Mouse (Mus musculus): ENCODE data around the gene Mapre3. TPM values are rescaled to one million over a fixed set of nuclear protein-coding genes. Genes with fewer than 3 reads are reported as not detected.

The Mapre3 gene
- polyA plus RNA-seq, 1 experiment from 2014 or later = 18.5 TPM

- H3K9me3 ChIP-seq (ENCODE audit: control insufficient read depth, low read length) = no peaks in the 10 kb centered on the region
- H3K36me3 ChIP-seq (ENCODE audit: control insufficient read depth, insufficient read depth, low read length) = no peaks in the 10 kb centered on the region
- WGBS = 53% methylated on average over 8 of the region's 8 CpGs
- H3K4me3 ChIP-seq (ENCODE audit: low read depth, low read length) = no peak overlapping the region
- no peak overlapping the region for H3K27ac ChIP-seq (ENCODE audit: low read depth)
- ATAC-seq (replicated peaks; ENCODE audit: low FRiP score, low TSS enrichment, low read depth) (no peak), DNase-seq (ENCODE audit: low spot score) (no peak)
- no peak overlapping the region for H3K4me2 ChIP-seq (ENCODE audit: low read length)
- no peaks in the 10 kb centered on the region for H3K27me3 ChIP-seq (replicated peaks; ENCODE audit: control insufficient read depth, insufficient read depth, low read length)
- no peak overlapping the region for H3K9ac ChIP-seq (ENCODE audit: low read length)
- H3K4me1 ChIP-seq (replicated peaks; ENCODE audit: control insufficient read depth, insufficient read depth, low read length) = peaks cover 8% of the 10 kb centered on the region
Observed at GRCm38 (mm10) chr5:30816261-30816791, 1.9 kb downstream of the Mapre3 start.

GRCm38 (mm10) chr5:30818758-30819309 is 4.4 kb downstream of the Mapre3 start:
- Histone ChIP-seq H3K9me3 (ENCODE audit: control insufficient read depth, low read length) (no peaks in the 10 kb centered on the region), H3K36me3 (ENCODE audit: control insufficient read depth, insufficient read depth, low read length) (no peaks in the 10 kb centered on the region), H3K4me1 (replicated peaks; ENCODE audit: control insufficient read depth, insufficient read depth, low read length) (peaks cover 8% of the 10 kb centered on the region), H3K27ac (ENCODE audit: low read depth) (no peak overlapping the region), H3K4me2 (ENCODE audit: low read length) (no peak overlapping the region), H3K27me3 (replicated peaks; ENCODE audit: control insufficient read depth, insufficient read depth, low read length) (no peaks in the 10 kb centered on the region), H3K9ac (ENCODE audit: low read length) (no peak overlapping the region), H3K4me3 (ENCODE audit: low read depth, low read length) (no peak overlapping the region)
- no peak for ATAC-seq (replicated peaks; ENCODE audit: low FRiP score, low TSS enrichment, low read depth)
- DNase-seq (ENCODE audit: low spot score) = no peak
- WGBS = 91% methylated on average over 8 of the region's 8 CpGs

- Histone ChIP-seq H3K9ac (ENCODE audit: low read length) (no peak overlapping the region), H3K27me3 (replicated peaks; ENCODE audit: control insufficient read depth, insufficient read depth, low read length) (no peaks in the 10 kb centered on the region), H3K4me1 (replicated peaks; ENCODE audit: control insufficient read depth, insufficient read depth, low read length) (no peaks in the 10 kb centered on the region), H3K4me3 (ENCODE audit: low read depth, low read length) (no peak overlapping the region), H3K36me3 (ENCODE audit: control insufficient read depth, insufficient read depth, low read length) (no peaks in the 10 kb centered on the region), H3K27ac (ENCODE audit: low read depth) (no peak overlapping the region), H3K9me3 (ENCODE audit: control insufficient read depth, low read length) (no peaks in the 10 kb centered on the region), H3K4me2 (ENCODE audit: low read length) (no peak overlapping the region)
- ATAC-seq (replicated peaks; ENCODE audit: low FRiP score, low TSS enrichment, low read depth) (no peak), DNase-seq (ENCODE audit: low spot score) (no peak)
- 82% methylated on average over 5 of the region's 5 CpGs for WGBS
Observed at GRCm38 (mm10) chr5:30822689-30823088, 8.2 kb downstream of the Mapre3 start.

GRCm38 (mm10) chr5:30823091-30823490 is 8.7 kb downstream of the Mapre3 start:
- Histone ChIP-seq H3K27me3 (replicated peaks; ENCODE audit: control insufficient read depth, insufficient read depth, low read length) (no peaks in the 10 kb centered on the region), H3K36me3 (ENCODE audit: control insufficient read depth, insufficient read depth, low read length) (no peaks in the 10 kb centered on the region), H3K9ac (ENCODE audit: low read length) (no peak overlapping the region), H3K27ac (ENCODE audit: low read depth) (no peak overlapping the region), H3K4me3 (ENCODE audit: low read depth, low read length) (no peak overlapping the region), H3K9me3 (ENCODE audit: control insufficient read depth, low read length) (no peaks in the 10 kb centered on the region), H3K4me1 (replicated peaks; ENCODE audit: control insufficient read depth, insufficient read depth, low read length) (no peaks in the 10 kb centered on the region), H3K4me2 (ENCODE audit: low read length) (no peak overlapping the region)
- WGBS = 83% methylated on average over 3 of the region's 3 CpGs
- DNase-seq (ENCODE audit: low spot score) (no peak), ATAC-seq (replicated peaks; ENCODE audit: low FRiP score, low TSS enrichment, low read depth) (no peak)

- no peak overlapping the region for H3K9ac ChIP-seq (ENCODE audit: low read length)
- DNase-seq (ENCODE audit: low spot score) = no peak
- ATAC-seq (replicated peaks; ENCODE audit: low FRiP score, low TSS enrichment, low read depth) = no peak
- no peak overlapping the region for H3K4me2 ChIP-seq (ENCODE audit: low read length)
- H3K27ac ChIP-seq (ENCODE audit: low read depth) = no peak overlapping the region
- no peaks in the 10 kb centered on the region for H3K36me3 ChIP-seq (ENCODE audit: control insufficient read depth, insufficient read depth, low read length)
- no peaks in the 10 kb centered on the region for H3K27me3 ChIP-seq (replicated peaks; ENCODE audit: control insufficient read depth, insufficient read depth, low read length)
- H3K4me3 ChIP-seq (ENCODE audit: low read depth, low read length) = no peak overlapping the region
- H3K4me1 ChIP-seq (replicated peaks; ENCODE audit: control insufficient read depth, insufficient read depth, low read length) = no peaks in the 10 kb centered on the region
- WGBS = 85% methylated on average over 11 of the region's 11 CpGs
- no peaks in the 10 kb centered on the region for H3K9me3 ChIP-seq (ENCODE audit: control insufficient read depth, low read length)
Observed at GRCm38 (mm10) chr5:30824124-30824988, 9.9 kb downstream of the Mapre3 start.

GRCm38 (mm10) chr5:30825166-30825565 is 10.7 kb downstream of the Mapre3 start:
- H3K4me2 ChIP-seq (ENCODE audit: low read length) = no peak overlapping the region
- ATAC-seq (replicated peaks; ENCODE audit: low FRiP score, low TSS enrichment, low read depth) (no peak), DNase-seq (ENCODE audit: low spot score) (no peak)
- H3K4me3 ChIP-seq (ENCODE audit: low read depth, low read length) = no peak overlapping the region
- WGBS = 67% methylated on average over 10 of the region's 10 CpGs
- no peak overlapping the region for H3K27ac ChIP-seq (ENCODE audit: low read depth)
- no peaks in the 10 kb centered on the region for H3K4me1 ChIP-seq (replicated peaks; ENCODE audit: control insufficient read depth, insufficient read depth, low read length)
- no peak overlapping the region for H3K9ac ChIP-seq (ENCODE audit: low read length)
- no peaks in the 10 kb centered on the region for H3K9me3 ChIP-seq (ENCODE audit: control insufficient read depth, low read length)
- no peaks in the 10 kb centered on the region for H3K27me3 ChIP-seq (replicated peaks; ENCODE audit: control insufficient read depth, insufficient read depth, low read length)
- H3K36me3 ChIP-seq (ENCODE audit: control insufficient read depth, insufficient read depth, low read length) = no peaks in the 10 kb centered on the region

GRCm38 (mm10) chr5:30825821-30826220 is 11.4 kb downstream of the Mapre3 start:
- H3K4me1 ChIP-seq (replicated peaks; ENCODE audit: control insufficient read depth, insufficient read depth, low read length) = no peaks in the 10 kb centered on the region
- DNase-seq (ENCODE audit: low spot score) = no peak
- no peaks in the 10 kb centered on the region for H3K36me3 ChIP-seq (ENCODE audit: control insufficient read depth, insufficient read depth, low read length)
- H3K4me3 ChIP-seq (ENCODE audit: low read depth, low read length) = no peak overlapping the region
- no peak overlapping the region for H3K9ac ChIP-seq (ENCODE audit: low read length)
- no peak for ATAC-seq (replicated peaks; ENCODE audit: low FRiP score, low TSS enrichment, low read depth)
- no peaks in the 10 kb centered on the region for H3K9me3 ChIP-seq (ENCODE audit: control insufficient read depth, low read length)
- 74% methylated on average over 6 of the region's 6 CpGs for WGBS
- no peak overlapping the region for H3K27ac ChIP-seq (ENCODE audit: low read depth)
- no peaks in the 10 kb centered on the region for H3K27me3 ChIP-seq (replicated peaks; ENCODE audit: control insufficient read depth, insufficient read depth, low read length)
- no peak overlapping the region for H3K4me2 ChIP-seq (ENCODE audit: low read length)

GRCm38 (mm10) chr5:30833416-30833815 is 19.0 kb downstream of the Mapre3 start:
- Histone ChIP-seq H3K4me2 (ENCODE audit: low read length) (no peak overlapping the region), H3K4me1 (replicated peaks; ENCODE audit: control insufficient read depth, insufficient read depth, low read length) (no peaks in the 10 kb centered on the region), H3K9ac (ENCODE audit: low read length) (no peak overlapping the region), H3K27ac (ENCODE audit: low read depth) (no peak overlapping the region), H3K4me3 (ENCODE audit: low read depth, low read length) (no peak overlapping the region), H3K9me3 (ENCODE audit: control insufficient read depth, low read length) (peaks cover 3% of the 10 kb centered on the region; the same call in 1 of the 2 replicates), H3K27me3 (replicated peaks; ENCODE audit: control insufficient read depth, insufficient read depth, low read length) (no peaks in the 10 kb centered on the region), H3K36me3 (ENCODE audit: control insufficient read depth, insufficient read depth, low read length) (no peaks in the 10 kb centered on the region)
- DNase-seq (ENCODE audit: low spot score) (no peak), ATAC-seq (replicated peaks; ENCODE audit: low FRiP score, low TSS enrichment, low read depth) (no peak)
- WGBS = 90% methylated on average over 3 of the region's 3 CpGs

Data from intestine, embryonic 14.5 days (tissue).